11 mouse cellular contexts compared by ENCODE assay signal in genomic region chr14:74835010-74835409, GRCm38 (mm10).
DNase-seq lines count a peak whose midpoint lies in the region; ATAC-seq and TF ChIP-seq lines count a peak whose summit lies in the region.
"Had no signal": no experiment of that assay in that cellular context is flagged by ENCODE, and none has a peak within 500 bp of the region (broad histone marks: within the 10 kb centered on the region; RNA-seq: fewer than 3 reads in every experiment).

No protein-coding gene starts in this region.

- H3K27me3 ChIP-seq in hindbrain, embryonic 13.5 days: no peaks in the 10 kb centered on the region
- no peaks in the 10 kb centered on the region for H3K27me3 ChIP-seq in hindbrain, embryonic 12.5 days
- H3K27me3 ChIP-seq in liver, embryonic 14.5 days (ENCODE audit: control insufficient read depth, insufficient read depth, low read length): no peaks in the 10 kb centered on the region
- H3K27me3 ChIP-seq: embryonic facial prominence, embryonic 15.5 days; limb, embryonic 15.5 days had no signal

- H3K27ac ChIP-seq in hindbrain, embryonic 13.5 days: peak overlapping the region; percentile 4; the same call in 1 of the 2 replicates
- no peak overlapping the region for H3K27ac ChIP-seq in hindbrain, embryonic 12.5 days
- no peak overlapping the region for H3K27ac ChIP-seq in liver, embryonic 14.5 days
- H3K27ac ChIP-seq: embryonic facial prominence, embryonic 15.5 days; layer of hippocampus, adult 2 months; limb, embryonic 15.5 days had no signal

- peak; percentile 36 for DNase-seq in thymus, postnatal 0 days (ENCODE audit: low spot score)
- no peak for DNase-seq in thymus, adult 18-20 months
- DNase-seq in liver, embryonic 14.5 days (ENCODE audit: low read depth in 3 of 3, low spot score in 3 of 3): no peak
- DNase-seq in layer of hippocampus, postnatal 36 days: no peak
- DNase-seq in adrenal gland, postnatal 25 days: no peak
- DNase-seq: cerebellum, adult 8-10 months had no signal

- no peak overlapping the region for H3K4me2 ChIP-seq in hindbrain, embryonic 13.5 days
- H3K4me2 ChIP-seq in hindbrain, embryonic 12.5 days (replicated peaks): no peak overlapping the region
- no peak overlapping the region for H3K4me2 ChIP-seq in liver, embryonic 14.5 days (ENCODE audit: low read depth)
- H3K4me2 ChIP-seq: embryonic facial prominence, embryonic 15.5 days; limb, embryonic 15.5 days had no signal

- ATAC-seq in hindbrain, embryonic 13.5 days (ENCODE audit: low FRiP score): no peak
- ATAC-seq in hindbrain, embryonic 12.5 days (ENCODE audit: low FRiP score): no peak
- peak; percentile 50 for ATAC-seq in liver, embryonic 14.5 days (ENCODE audit: insufficient read depth)

- WGBS in hindbrain, embryonic 13.5 days: 75% methylated on average over 1 of the region's 1 CpGs
- 79% methylated on average over 1 of the region's 1 CpGs for WGBS in hindbrain, embryonic 12.5 days
- 31% methylated on average over 1 of the region's 1 CpGs for WGBS in liver, embryonic 14.5 days (ENCODE audit: insufficient replicate concordance)

- H3K4me1 ChIP-seq in hindbrain, embryonic 13.5 days (replicated peaks): peaks cover 28% of the 10 kb centered on the region; the same call in 1 of the 2 replicates
- H3K4me1 ChIP-seq in hindbrain, embryonic 12.5 days: peaks cover 4% of the 10 kb centered on the region; the same call in 1 of the 2 replicates
- peaks cover 0 to 4% of the 10 kb centered on the region in 2 experiments; a peak in 1 of 4 replicates for H3K4me1 ChIP-seq in liver, embryonic 14.5 days (replicated peaks; ENCODE audit: control insufficient read depth in 2 of 2, insufficient read depth in 2 of 2, low read length in 1 of 2)
- H3K4me1 ChIP-seq: embryonic facial prominence, embryonic 15.5 days had no signal

- no peaks in the 10 kb centered on the region for H3K36me3 ChIP-seq in hindbrain, embryonic 13.5 days
- no peaks in the 10 kb centered on the region for H3K36me3 ChIP-seq in hindbrain, embryonic 12.5 days
- H3K36me3 ChIP-seq in liver, embryonic 14.5 days (replicated peaks; ENCODE audit: control insufficient read depth, insufficient read depth, low read depth): no peaks in the 10 kb centered on the region
- H3K36me3 ChIP-seq: embryonic facial prominence, embryonic 15.5 days; limb, embryonic 15.5 days had no signal

- TF ChIP-seq CTCF in liver, embryonic 14.5 days (IDR thresholded peaks at IDR 0.05; ENCODE audit: low read depth): no peak

- no peak overlapping the region for H3K4me3 ChIP-seq in hindbrain, embryonic 13.5 days
- no peak overlapping the region for H3K4me3 ChIP-seq in hindbrain, embryonic 12.5 days
- H3K4me3 ChIP-seq in liver, embryonic 14.5 days (ENCODE audit: insufficient read depth in 1 of 2, low read depth in 2 of 2, low read length in 2 of 2): no peak overlapping the region
- H3K4me3 ChIP-seq: embryonic facial prominence, embryonic 15.5 days; layer of hippocampus, adult 2 months; limb, embryonic 15.5 days had no signal

- TF ChIP-seq EP300 in liver, embryonic 14.5 days (IDR thresholded peaks at IDR 0.05; ENCODE audit: low read depth): no peak

- H3K9me3 ChIP-seq in hindbrain, embryonic 13.5 days: no peaks in the 10 kb centered on the region
- no peaks in the 10 kb centered on the region for H3K9me3 ChIP-seq in hindbrain, embryonic 12.5 days (replicated peaks)
- H3K9me3 ChIP-seq in liver, embryonic 14.5 days (ENCODE audit: control insufficient read depth, low read length): no peaks in the 10 kb centered on the region
- H3K9me3 ChIP-seq: embryonic facial prominence, embryonic 15.5 days; limb, embryonic 15.5 days had no signal

- no peak overlapping the region for H3K9ac ChIP-seq in hindbrain, embryonic 13.5 days
- H3K9ac ChIP-seq in hindbrain, embryonic 12.5 days: no peak overlapping the region
- H3K9ac ChIP-seq in liver, embryonic 14.5 days (replicated peaks): no peak overlapping the region
- H3K9ac ChIP-seq: embryonic facial prominence, embryonic 15.5 days; limb, embryonic 15.5 days had no signal
